Mouse (Mus musculus) kidney, adult 10 weeks (tissue): ENCODE data around the gene Slco1a4. TPM values are rescaled to one million over a fixed set of nuclear protein-coding genes. Genes with fewer than 3 reads are reported as not detected.

Source experiments
- polyA plus RNA-seq: library from polyadenylated mRNA; stranded (reverse); fragments of 350-450 nt; fragmentation: Illumina TruSeq; extraction: RNeasy Lipid Tissue Mini Kit (QIAGEN cat#74804); gene quantifications from one replicate; pipeline ENCODE4 v1.2.3, GENCODE M21; 2014; ENCODE audit warnings: low read depth, low replicate concordance

Gene Slco1a4
- 4.6 TPM for polyA plus RNA-seq

GRCm38 (mm10) chr6:141856085-141856484 lies at the start of gene Slco1a4:
Gene Slco1a4, minus strand, starts transcription at chr6:141856199.

GRCm38 (mm10) chr6:141773710-141774109 lies 82.3 kb downstream of the Slco1a4 start, which contains the start of gene Gm5724:
Gene Gm5724, minus strand, starts transcription at chr6:141773810.

Other genes with a start within 250 kb of the Slco1a4 start
- gene Slco1b2, start 226.7 kb downstream of the Slco1a4 start, polyA plus RNA-seq: 0.61 TPM
- not detected for gene Gm5724, start 82.4 kb downstream of the Slco1a4 start, polyA plus RNA-seq
- gene Slco1a1, start 90.8 kb upstream of the Slco1a4 start, polyA plus RNA-seq: not detected
- not detected for gene Gm6614, start 155.2 kb upstream of the Slco1a4 start, polyA plus RNA-seq